Mouse (Mus musculus) bone marrow macrophage, adult 2 months (primary cell): ENCODE measurements around the gene Ctf2.

ENCODE experiments used
- CTCF ChIP-seq: IDR thresholded peaks from 2 replicates; pipeline ENCODE4 v1.5.1; 2012; ENCODE audit warnings: low read depth, mild to moderate bottlenecking, low read length, moderate library complexity
- POLR2A ChIP-seq: IDR thresholded peaks from 2 replicates; pipeline ENCODE4 v1.6.1; 2012; ENCODE audit warnings: mild to moderate bottlenecking, low read depth, low read length, borderline replicate concordance

GRCm38 (mm10) chr7:127698986-127699385, 33.0 kb downstream of the Ctf2 start:
- TF ChIP-seq CTCF (no peak), POLR2A (no peak)
